Mouse (Mus musculus): ENCODE results near the gene Ilkap. TPM values are rescaled to one million over a fixed set of nuclear protein-coding genes. Genes with fewer than 3 reads are reported as not detected.

Gene Ilkap
- total and polyA plus RNA-seq, 3 experiments, result 131 to 145 TPM; not detected in 1

DNA sequence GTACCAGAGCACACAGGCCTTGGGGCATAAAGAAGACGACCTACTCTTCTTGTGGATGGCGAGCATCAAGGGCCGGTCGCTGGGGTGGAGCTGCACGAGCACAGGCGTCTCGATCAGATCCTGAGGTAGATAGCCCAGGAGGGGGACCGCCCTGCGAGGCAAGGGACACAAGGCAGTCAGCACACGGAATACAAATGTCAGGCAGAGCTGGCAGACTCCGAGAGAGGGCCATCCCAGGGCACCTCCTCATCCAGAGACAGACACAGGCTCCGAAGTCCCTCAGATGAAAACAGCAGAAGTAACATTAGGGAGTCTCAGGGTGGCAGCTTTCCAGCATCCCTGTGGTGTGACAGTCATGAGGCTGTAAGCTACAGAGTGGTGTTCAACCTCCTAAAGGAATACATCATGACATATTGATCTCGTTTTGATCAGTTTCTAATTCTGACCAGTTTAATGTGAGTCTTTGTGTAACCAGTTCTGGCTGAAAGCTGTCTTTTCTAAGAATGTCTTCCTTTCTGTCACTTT is 37.1 kb upstream of the Ilkap start:
- no peaks in the 10 kb centered on the region for H3K27me3 ChIP-seq (ENCODE audit: control insufficient read depth in 1 of 2, insufficient read depth in 2 of 2, low read length in 2 of 2)
- no peaks in the 10 kb centered on the region for H3K79me2 ChIP-seq (ENCODE audit: control insufficient read depth, insufficient read depth, low read length, poor library complexity)
- no peak overlapping the region for H3K27ac ChIP-seq (ENCODE audit: control insufficient read depth, low read depth, low read length)
- H3K9me3 ChIP-seq (replicated peaks; ENCODE audit: insufficient read depth, low read length), result no peaks in the 10 kb centered on the region
- no peak for DNase-seq (ENCODE audit: low read depth, low spot score)
- H3K9ac ChIP-seq (ENCODE audit: control insufficient read depth, low read depth, low read length, poor library complexity, severe bottlenecking), result no peak overlapping the region
- H3K4me3 ChIP-seq (ENCODE audit: control insufficient read depth in 1 of 2, insufficient read depth in 1 of 2, low read depth in 2 of 2, low read length in 2 of 2), result no peak overlapping the region
- H3K36me3 ChIP-seq (ENCODE audit: control insufficient read depth in 1 of 2, insufficient read depth in 2 of 2, low read length in 2 of 2), result no peaks in the 10 kb centered on the region; a peak in 2 of 4 replicates
- H3K4me1 ChIP-seq (ENCODE audit: control insufficient read depth in 1 of 2, insufficient read depth in 2 of 2, low read length in 2 of 2), result no peaks in the 10 kb centered on the region
- TF ChIP-seq KAT2A (conservative IDR thresholded peaks at IDR 0.05; ENCODE audit: low read depth, low read length) (no peak), ZNF384 (IDR thresholded peaks at IDR 0.05; ENCODE audit: low read depth, low read length) (no peak), ZC3H11A (IDR thresholded peaks at IDR 0.05; ENCODE audit: low read depth, low read length) (no peak), CHD2 (IDR thresholded peaks at IDR 0.05; ENCODE audit: low read length) (no peak), ETS1 (IDR thresholded peaks at IDR 0.05; ENCODE audit: low read depth, low read length) (no peak), NELFE (IDR thresholded peaks at IDR 0.05; ENCODE audit: low read depth, low read length) (no peak), TCF12 (IDR thresholded peaks at IDR 0.05; ENCODE audit: low read depth, low read length) (no peak), GABPA (IDR thresholded peaks at IDR 0.05; ENCODE audit: low read depth, low read length) (no peak), SMC3 (IDR thresholded peaks at IDR 0.05; ENCODE audit: low read depth, low read length) (no peak)

DNA sequence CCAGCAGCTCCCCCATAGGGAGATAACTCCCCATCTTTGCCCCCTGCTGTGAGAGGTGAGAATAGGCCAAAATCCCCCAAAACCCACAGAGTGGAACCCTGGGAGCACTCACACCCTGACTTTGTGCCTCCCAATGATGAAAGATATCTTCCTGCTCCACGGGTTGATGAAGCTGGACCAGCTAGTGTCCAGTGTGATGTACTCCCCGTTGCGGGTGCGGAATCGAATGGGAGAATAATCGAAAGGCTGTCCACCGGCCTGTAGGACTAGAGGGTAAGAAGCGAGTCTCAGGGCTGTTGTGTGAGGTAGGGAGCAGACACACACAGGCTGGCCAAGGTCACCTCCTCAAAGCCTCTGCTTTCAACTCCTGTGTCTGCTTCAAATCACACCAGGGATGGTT is 36.3 kb upstream of the Ilkap start:
- no peak overlapping the region for H3K9ac ChIP-seq (ENCODE audit: control insufficient read depth, low read depth, low read length, poor library complexity, severe bottlenecking)
- H3K4me1 ChIP-seq (ENCODE audit: control insufficient read depth in 1 of 2, insufficient read depth in 2 of 2, low read length in 2 of 2), result no peaks in the 10 kb centered on the region
- H3K4me3 ChIP-seq (ENCODE audit: control insufficient read depth in 1 of 2, insufficient read depth in 1 of 2, low read depth in 2 of 2, low read length in 2 of 2), result no peak overlapping the region
- no peak overlapping the region for H3K27ac ChIP-seq (ENCODE audit: control insufficient read depth, low read depth, low read length)
- no peak for TF ChIP-seq E2F4 (IDR thresholded peaks at IDR 0.05; ENCODE audit: borderline replicate concordance, low read depth, low read length)
- no peak for TF ChIP-seq NELFE (IDR thresholded peaks at IDR 0.05; ENCODE audit: low read depth, low read length)
- no peak for TF ChIP-seq UBTF (IDR thresholded peaks at IDR 0.05; ENCODE audit: borderline replicate concordance, insufficient read depth, low read depth, low read length)
- TF ChIP-seq SIN3A (IDR thresholded peaks at IDR 0.05; ENCODE audit: low read length), result no peak
- TF ChIP-seq GABPA (IDR thresholded peaks at IDR 0.05; ENCODE audit: low read depth, low read length), result no peak
- no peak for TF ChIP-seq MXI1 (IDR thresholded peaks at IDR 0.05; ENCODE audit: low read depth, low read length)
- no peak for TF ChIP-seq CHD2 (IDR thresholded peaks at IDR 0.05; ENCODE audit: low read length)
- TF ChIP-seq USF2 (IDR thresholded peaks at IDR 0.05; ENCODE audit: borderline replicate concordance in 1 of 2, insufficient read depth in 1 of 2, low read depth in 1 of 2, low read length in 2 of 2), result no peak
- TF ChIP-seq ETS1 (IDR thresholded peaks at IDR 0.05; ENCODE audit: low read depth, low read length), result no peak
- no peak for TF ChIP-seq ZKSCAN1 (IDR thresholded peaks at IDR 0.05; ENCODE audit: low read depth, low read length)
- TF ChIP-seq JUND (IDR thresholded peaks at IDR 0.05; ENCODE audit: low read depth, low read length), result no peak
- H3K27me3 ChIP-seq (ENCODE audit: control insufficient read depth in 1 of 2, insufficient read depth in 2 of 2, low read length in 2 of 2), result no peaks in the 10 kb centered on the region
- no peaks in the 10 kb centered on the region for H3K9me3 ChIP-seq (replicated peaks; ENCODE audit: insufficient read depth, low read length)
- no peaks in the 10 kb centered on the region for H3K79me2 ChIP-seq (ENCODE audit: control insufficient read depth, insufficient read depth, low read length, poor library complexity)
- DNase-seq (ENCODE audit: low read depth, low spot score), result no peak
- H3K36me3 ChIP-seq (ENCODE audit: control insufficient read depth in 1 of 2, insufficient read depth in 2 of 2, low read length in 2 of 2), result no peaks in the 10 kb centered on the region; a peak in 2 of 4 replicates
